Mouse (Mus musculus) ES-E14 (cell line): Measurements from ENCODE around the gene AW549877. TPM values are rescaled to one million over a fixed set of nuclear protein-coding genes. Genes with fewer than 3 reads are reported as not detected.

Experiments used
- DNase-seq: peaks from one replicate; pipeline ENCODE4 v3.0.0-alpha.2; 2013; ENCODE audit warnings: low read depth, low spot score
- H3K27ac ChIP-seq: 2 replicates; pipeline ENCODE4 v1.5.1; 2012; ENCODE audit warnings: low read depth, mild to moderate bottlenecking, low read length, moderate library complexity, mixed read lengths; ENCODE audit not compliant: poor library complexity, insufficient read depth, severe bottlenecking
- H3K36me3 ChIP-seq: 2 replicates; pipeline ENCODE4 v1.6.1; 2012; ENCODE audit warnings: mild to moderate bottlenecking, low read length, moderate library complexity, mixed read lengths; ENCODE audit not compliant: control insufficient read depth, poor library complexity, insufficient read depth, severe bottlenecking
- H3K4me1 ChIP-seq, 2 experiments: fragments of 150-350 bp in 1 of 2; sonication (generic) in 1 of 2; 2 replicates each; pipeline ENCODE4 v1.6.1; 2012; ENCODE audit warnings: low read length in 2 of 2, mild to moderate bottlenecking in 1 of 2, mixed read lengths in 1 of 2; ENCODE audit not compliant: control insufficient read depth in 2 of 2, insufficient read depth in 2 of 2, poor library complexity in 1 of 2
- H3K4me3 ChIP-seq, 2 experiments: fragments of 150-350 bp in 1 of 2; sonication (generic) in 1 of 2; 2 replicates each; pipeline ENCODE4 v1.5.1; 2012; ENCODE audit warnings: low read length in 2 of 2, low read depth in 1 of 2, mild to moderate bottlenecking in 1 of 2, mixed read lengths in 1 of 2; ENCODE audit not compliant: insufficient read depth in 1 of 2, poor library complexity in 1 of 2, severe bottlenecking in 1 of 2
- H3K9ac ChIP-seq: 2 replicates; pipeline ENCODE4 v1.6.1; 2012; ENCODE audit warnings: low read depth, mild to moderate bottlenecking, low read length, mixed read lengths; ENCODE audit not compliant: poor library complexity, insufficient read depth, severe bottlenecking
- H3K9me3 ChIP-seq: fragments of 150-350 bp; sonication (generic); 2 replicates; pipeline ENCODE4 v1.6.1; 2012; ENCODE audit warnings: low read depth, mild to moderate bottlenecking, low read length; ENCODE audit not compliant: control insufficient read depth, insufficient read depth
- CHD2 ChIP-seq: IDR thresholded peaks from 2 replicates; pipeline ENCODE4 v1.6.1; 2014; ENCODE audit warnings: mild to moderate bottlenecking, low read depth, low read length, inconsistent platforms
- HCFC1 ChIP-seq: IDR thresholded peaks from 2 replicates; pipeline ENCODE4 v1.6.1; 2012; ENCODE audit warnings: low read length, inconsistent platforms, borderline replicate concordance; ENCODE audit not compliant: insufficient read depth
- MAFK ChIP-seq: IDR thresholded peaks from 2 replicates; pipeline ENCODE4 v1.6.1; 2014; ENCODE audit warnings: mild to moderate bottlenecking, low read depth, low read length, inconsistent platforms; ENCODE audit not compliant: insufficient read depth
- ZC3H11A ChIP-seq: IDR thresholded peaks from 2 replicates; pipeline ENCODE4 v1.6.1; 2012; ENCODE audit warnings: low read depth, mild to moderate bottlenecking, inconsistent platforms, low read length, borderline replicate concordance
- ZNF384 ChIP-seq: IDR thresholded peaks from 2 replicates; pipeline ENCODE4 v1.6.1; 2012; ENCODE audit warnings: low read depth, low read length, inconsistent platforms
- in situ Hi-C, 2 experiments: fragments of 600-800 bp; cut with MboI; formaldehyde crosslinking; loops; one replicate each; pipeline ENCODE4 v1.15.1; 2025; ENCODE audit warnings: low sequenced_read_pairs in 2 of 2, inconsistent platforms in 1 of 2; ENCODE audit not compliant: unreplicated experiment in 2 of 2
- total RNA-seq: library from RNA; depleted of rRNA; stranded (reverse); fragments of 300-350 nt; gene quantifications from 2 replicates; pipeline ENCODE4 v1.2.3, GENCODE M21; 2012

The AW549877 gene
- total RNA-seq, 1 experiment = 22.6 TPM

- H3K9ac ChIP-seq = no peak overlapping the region
- no peaks in the 10 kb centered on the region for H3K4me1 ChIP-seq
- in situ Hi-C loops = no loop called here
- H3K9me3 ChIP-seq = no peaks in the 10 kb centered on the region
- no peak for DNase-seq
- H3K4me3 ChIP-seq = no peak overlapping the region
- TF ChIP-seq CHD2 (no peak), ZC3H11A (no peak), HCFC1 (no peak), ZNF384 (no peak), MAFK (no peak)
- no peaks in the 10 kb centered on the region for H3K36me3 ChIP-seq
- no peak overlapping the region for H3K27ac ChIP-seq
Observed at GRCm38 (mm10) chr15:3973300-3973699, 22.2 kb downstream of the AW549877 start.

GRCm38 (mm10) chr15:3970193-3970592 lies 25.4 kb downstream of the AW549877 start:
- Histone ChIP-seq H3K27ac (no peak overlapping the region), H3K4me3 (no peak overlapping the region), H3K9ac (no peak overlapping the region), H3K36me3 (no peaks in the 10 kb centered on the region), H3K4me1 (no peaks in the 10 kb centered on the region), H3K9me3 (no peaks in the 10 kb centered on the region)
- in situ Hi-C loops = no loop called here
- no peak for DNase-seq
- TF ChIP-seq CHD2 = no peak
- 0 out of 2 replicates have a peak, but pooled peaks have one; percentile 8 for TF ChIP-seq MAFK

GRCm38 (mm10) chr15:3969743-3970142 lies 25.8 kb downstream of the AW549877 start:
- TF ChIP-seq ZC3H11A (no peak), HCFC1 (no peak), MAFK (no peak)
- no peaks in the 10 kb centered on the region for H3K9me3 ChIP-seq
- in situ Hi-C loops = no loop called here

GRCm38 (mm10) chr15:3962251-3962650 lies 33.3 kb downstream of the AW549877 start:
- no peak overlapping the region for H3K27ac ChIP-seq
- TF ChIP-seq MAFK = no peak
- TF ChIP-seq CHD2 = no peak
- TF ChIP-seq ZNF384 = no peak
- no peak for TF ChIP-seq ZC3H11A
- no peak for TF ChIP-seq HCFC1
- no peak overlapping the region for H3K4me3 ChIP-seq
- no peak for DNase-seq
- H3K9ac ChIP-seq = no peak overlapping the region
- H3K36me3 ChIP-seq = no peaks in the 10 kb centered on the region
- no peaks in the 10 kb centered on the region for H3K9me3 ChIP-seq
- in situ Hi-C loops = no loop called here
- H3K4me1 ChIP-seq = peaks cover 3 to 7% of the 10 kb centered on the region in 2 experiments; a peak in 2 of 4 replicates

More at GRCm38 (mm10) chr15:3969743-3970142, 25.8 kb downstream of the AW549877 start:
- Histone ChIP-seq H3K9ac (no peak overlapping the region), H3K36me3 (no peaks in the 10 kb centered on the region), H3K4me3 (no peak overlapping the region), H3K4me1 (no peaks in the 10 kb centered on the region), H3K27ac (no peak overlapping the region)
- no peak for DNase-seq

GRCm38 (mm10) chr15:3960094-3960493 lies 35.5 kb downstream of the AW549877 start:
- no peak overlapping the region for H3K27ac ChIP-seq
- no peak for DNase-seq
- in situ Hi-C loops = no loop called here
- no peaks in the 10 kb centered on the region for H3K9me3 ChIP-seq
- H3K36me3 ChIP-seq = no peaks in the 10 kb centered on the region
- peaks cover 3 to 7% of the 10 kb centered on the region in 2 experiments; a peak in 2 of 4 replicates for H3K4me1 ChIP-seq
- no peak overlapping the region for H3K4me3 ChIP-seq
- H3K9ac ChIP-seq = no peak overlapping the region
- TF ChIP-seq ZNF384 (no peak), MAFK (no peak), HCFC1 (no peak), CHD2 (no peak), ZC3H11A (no peak)
